In the genomic region with DNA sequence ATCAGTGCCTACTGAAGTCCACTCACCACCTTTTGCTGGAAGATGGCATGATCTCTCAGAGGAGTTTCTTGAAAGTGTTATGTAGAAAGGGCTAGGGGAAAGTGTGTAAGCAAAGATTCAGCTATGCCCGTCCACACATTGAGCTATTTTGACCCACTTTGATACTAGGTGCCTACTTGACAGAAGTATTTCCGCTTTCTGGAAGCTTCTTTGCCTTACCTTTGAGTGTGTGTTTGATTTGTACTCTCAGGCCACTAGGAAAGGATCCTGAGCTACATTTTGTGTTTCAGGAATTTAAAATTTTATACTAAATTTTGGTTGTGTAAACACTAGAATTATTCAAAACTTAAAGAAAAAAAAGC, we compare ENCODE assay signal across 12 mouse cellular contexts.
DNase-seq lines count a peak whose midpoint lies in the region; ATAC-seq lines count a peak whose summit lies in the region.
"Had no signal": no experiment of that assay in that cellular context is flagged by ENCODE, and none has a peak within 500 bp of the region (broad histone marks: within the 10 kb centered on the region; RNA-seq: fewer than 3 reads in every experiment).

No protein-coding gene starts in this region.

- no peak for ATAC-seq in kidney, embryonic 15.5 days (replicated peaks; ENCODE audit: low FRiP score)
- no peak for ATAC-seq in hindbrain, embryonic 15.5 days (ENCODE audit: low FRiP score, low read depth)
- ATAC-seq in midbrain, embryonic 15.5 days (replicated peaks), result no peak

- H3K36me3 ChIP-seq in kidney, embryonic 15.5 days, result 0 out of 2 replicates have a peak, but pooled peaks cover 5% of the 10 kb centered on the region
- peaks cover 12% of the 10 kb centered on the region; the same call in 1 of the 2 replicates for H3K36me3 ChIP-seq in forebrain, embryonic 10.5 days (replicated peaks)
- no peaks in the 10 kb centered on the region for H3K36me3 ChIP-seq in hindbrain, embryonic 15.5 days
- H3K36me3 ChIP-seq in midbrain, embryonic 15.5 days (replicated peaks), result no peaks in the 10 kb centered on the region
- H3K36me3 ChIP-seq: stomach, embryonic 15.5 days had no signal

- peaks cover 24% of the 10 kb centered on the region for H3K4me1 ChIP-seq in kidney, embryonic 15.5 days
- H3K4me1 ChIP-seq in forebrain, embryonic 10.5 days, result peaks cover 41% of the 10 kb centered on the region
- H3K4me1 ChIP-seq in hindbrain, embryonic 15.5 days (replicated peaks), result peaks cover 19% of the 10 kb centered on the region
- peaks cover 24% of the 10 kb centered on the region for H3K4me1 ChIP-seq in midbrain, embryonic 15.5 days
- H3K4me1 ChIP-seq: stomach, embryonic 15.5 days had no signal

- no peak overlapping the region for H3K4me3 ChIP-seq in kidney, embryonic 15.5 days (replicated peaks)
- H3K4me3 ChIP-seq in forebrain, embryonic 10.5 days, result peak overlapping the region; percentile 30; the same call in 1 of the 2 replicates
- no peak overlapping the region for H3K4me3 ChIP-seq in hindbrain, embryonic 15.5 days
- no peak overlapping the region for H3K4me3 ChIP-seq in midbrain, embryonic 15.5 days
- H3K4me3 ChIP-seq: stomach, embryonic 15.5 days had no signal

- no peak overlapping the region for H3K4me2 ChIP-seq in kidney, embryonic 15.5 days
- peak overlapping the region; percentile 53 for H3K4me2 ChIP-seq in hindbrain, embryonic 15.5 days
- H3K4me2 ChIP-seq in midbrain, embryonic 15.5 days, result peak overlapping the region; percentile 47

- no peak overlapping the region for H3K9ac ChIP-seq in kidney, embryonic 15.5 days
- 0 out of 2 replicates have a peak overlapping the region, but pooled peaks have one; percentile 36 for H3K9ac ChIP-seq in hindbrain, embryonic 15.5 days
- no peak overlapping the region for H3K9ac ChIP-seq in midbrain, embryonic 15.5 days
- H3K9ac ChIP-seq: stomach, embryonic 15.5 days had no signal

- no peaks in the 10 kb centered on the region for H3K9me3 ChIP-seq in kidney, embryonic 15.5 days (replicated peaks)
- H3K9me3 ChIP-seq in forebrain, embryonic 10.5 days, result no peaks in the 10 kb centered on the region
- H3K9me3 ChIP-seq in hindbrain, embryonic 15.5 days, result no peaks in the 10 kb centered on the region
- no peaks in the 10 kb centered on the region for H3K9me3 ChIP-seq in midbrain, embryonic 15.5 days
- H3K9me3 ChIP-seq: stomach, embryonic 15.5 days had no signal

- H3K27me3 ChIP-seq in kidney, embryonic 15.5 days, result no peaks in the 10 kb centered on the region
- no peaks in the 10 kb centered on the region for H3K27me3 ChIP-seq in forebrain, embryonic 10.5 days (ENCODE audit: poor library complexity, severe bottlenecking)
- no peaks in the 10 kb centered on the region for H3K27me3 ChIP-seq in hindbrain, embryonic 15.5 days
- H3K27me3 ChIP-seq in midbrain, embryonic 15.5 days (replicated peaks), result no peaks in the 10 kb centered on the region
- H3K27me3 ChIP-seq: stomach, embryonic 15.5 days had no signal

- WGBS in kidney, embryonic 15.5 days, result 47% methylated on average over 2 of the region's 2 CpGs
- 74% methylated on average over 2 of the region's 2 CpGs for WGBS in forebrain, embryonic 10.5 days
- WGBS in hindbrain, embryonic 15.5 days, result 62% methylated on average over 2 of the region's 2 CpGs
- WGBS in midbrain, embryonic 15.5 days, result 57% methylated on average over 2 of the region's 2 CpGs

- no peak for DNase-seq in kidney, adult 18-20 months
- no peak for DNase-seq in forebrain, embryonic 10.5 days (ENCODE audit: extremely low spot score, low spot score)
- no peak for DNase-seq in cerebellum, adult 18-20 months
- DNase-seq in frontal cortex, postnatal 36 days (ENCODE audit: low spot score in 2 of 2), result no peak
- no peak for DNase-seq in frontal cortex, postnatal 14 days (ENCODE audit: low spot score in 2 of 2)
- DNase-seq: heart, postnatal 36 days; right cerebral cortex, postnatal 14 days had no signal

- peak overlapping the region; percentile 70 for H3K27ac ChIP-seq in kidney, embryonic 15.5 days
- H3K27ac ChIP-seq in forebrain, embryonic 10.5 days, result peak overlapping the region; percentile 85
- H3K27ac ChIP-seq in hindbrain, embryonic 15.5 days (replicated peaks), result peak overlapping the region; percentile 82
- H3K27ac ChIP-seq in midbrain, embryonic 15.5 days, result peak overlapping the region; percentile 83
- H3K27ac ChIP-seq: macrophage had no signal
